Mouse (Mus musculus) ovary, postnatal 36 days (tissue): ENCODE measurements at regions not wholly inside any gene's neighbourhood (a gene's known extent, or its start where the extent isn't known, plus 50 kb on each side); places are given as distances from the start of the nearest gene placed in this dataset.
"Not testable (repeated sequence)": the region's sequence is repeated elsewhere in the genome, so short reads cannot be mapped to it uniquely, and the experiment has no call there.

Experiments
- DNase-seq: peaks from one replicate; pipeline ENCODE4 v3.0.0; 2022; ENCODE audit warnings: low spot score, mixed read lengths

GRCm38 (mm10) chr9:31653788-31654187, 189.5 kb upstream of the Tmem45b start:
- no peak for DNase-seq

GRCm38 (mm10) chr9:31650362-31651130, 186.3 kb upstream of the Tmem45b start:
- DNase-seq, result no peak

GRCm38 (mm10) chr9:31649073-31649472, 184.8 kb upstream of the Tmem45b start:
- no peak for DNase-seq

GRCm38 (mm10) chr9:31648551-31648950, 184.3 kb upstream of the Tmem45b start:
- no peak for DNase-seq

- DNase-seq, result no peak
These were observed 180.9 kb upstream of the Tmem45b start for GRCm38 (mm10) chr9:31645114-31645513.

GRCm38 (mm10) chr9:31644106-31644505, 179.8 kb upstream of the Tmem45b start:
- DNase-seq, result no peak

GRCm38 (mm10) chr9:31642169-31642568, 177.9 kb upstream of the Tmem45b start:
- no peak for DNase-seq

- no peak for DNase-seq
These were observed 164.0 kb upstream of the Tmem45b start for GRCm38 (mm10) chr9:31628291-31628690.

GRCm38 (mm10) chr9:31621553-31621952, 157.3 kb upstream of the Tmem45b start:
- DNase-seq, result not testable (repeated sequence)

- DNase-seq, result no peak
These were observed 155.1 kb upstream of the Tmem45b start for GRCm38 (mm10) chr9:31619344-31619743.

GRCm38 (mm10) chr9:31614250-31614945, 150.1 kb upstream of the Tmem45b start:
- DNase-seq, result no peak

GRCm38 (mm10) chr9:31611036-31611695, 146.9 kb upstream of the Tmem45b start:
- no peak for DNase-seq

GRCm38 (mm10) chr9:31610631-31611030, 146.4 kb upstream of the Tmem45b start:
- DNase-seq, result no peak

GRCm38 (mm10) chr9:31610212-31610611, 145.9 kb upstream of the Tmem45b start:
- peak; percentile 27 for DNase-seq

- no peak for DNase-seq
These were observed 145.5 kb upstream of the Tmem45b start for GRCm38 (mm10) chr9:31609731-31610130.

- DNase-seq, result no peak
These were observed 144.0 kb upstream of the Tmem45b start for GRCm38 (mm10) chr9:31608084-31608870.

GRCm38 (mm10) chr9:31606936-31607335, 142.7 kb upstream of the Tmem45b start:
- no peak for DNase-seq

- DNase-seq, result no peak
These were observed 140.3 kb upstream of the Tmem45b start for GRCm38 (mm10) chr9:31604497-31605090.

GRCm38 (mm10) chr9:31602707-31603106, 138.4 kb upstream of the Tmem45b start:
- DNase-seq, result no peak

GRCm38 (mm10) chr9:31595096-31595495, 130.8 kb upstream of the Tmem45b start:
- no peak for DNase-seq

GRCm38 (mm10) chr9:31587671-31588070, 123.4 kb upstream of the Tmem45b start:
- DNase-seq, result no peak

GRCm38 (mm10) chr9:31583983-31584382, 119.7 kb upstream of the Tmem45b start:
- DNase-seq, result no peak
